Mouse (Mus musculus): ENCODE measurements around the gene Dab1. TPM values are rescaled to one million over a fixed set of nuclear protein-coding genes. Genes with fewer than 3 reads are reported as not detected.

Dab1 gene
- polyA plus RNA-seq, 1 experiment from 2014 or later = 11.2 TPM

GRCm38 (mm10) chr4:104515681-104516080 is 896.5 kb downstream of the Dab1 start:
- no peak overlapping the region for H3K4me3 ChIP-seq (replicated peaks)
- no peaks in the 10 kb centered on the region for H3K36me3 ChIP-seq
- no peaks in the 10 kb centered on the region for H3K4me1 ChIP-seq
- no peak overlapping the region for H3K27ac ChIP-seq
- H3K9ac ChIP-seq = no peak overlapping the region
- no peak for ATAC-seq (ENCODE audit: insufficient read depth, low FRiP score, low read depth)
- H3K9me3 ChIP-seq = no peaks in the 10 kb centered on the region
- no peak overlapping the region for H3K4me2 ChIP-seq
- H3K27me3 ChIP-seq (replicated peaks) = no peaks in the 10 kb centered on the region; the same call in 1 of the 2 replicates
- 66% methylated on average over 4 of the region's 5 CpGs for WGBS

GRCm38 (mm10) chr4:104522324-104522723 is 903.2 kb downstream of the Dab1 start:
- no peak overlapping the region for H3K4me2 ChIP-seq
- ATAC-seq (ENCODE audit: insufficient read depth, low FRiP score, low read depth) = no peak
- no peaks in the 10 kb centered on the region for H3K9me3 ChIP-seq
- WGBS = 41% methylated on average over 8 of the region's 8 CpGs
- H3K27me3 ChIP-seq (replicated peaks) = no peaks in the 10 kb centered on the region
- H3K4me1 ChIP-seq = 0 out of 2 replicates have a peak, but pooled peaks cover 4% of the 10 kb centered on the region
- no peak overlapping the region for H3K4me3 ChIP-seq (replicated peaks)
- H3K9ac ChIP-seq = no peak overlapping the region
- no peaks in the 10 kb centered on the region for H3K36me3 ChIP-seq
- no peak overlapping the region for H3K27ac ChIP-seq

- 91% methylated on average over 7 of the region's 7 CpGs for whole genome bisulfite sequencing
- no peaks in the 10 kb centered on the region for H3K9me3 ChIP-seq
- no peak overlapping the region for H3K9ac ChIP-seq
- no peaks in the 10 kb centered on the region for H3K27me3 ChIP-seq (replicated peaks)
- no peak overlapping the region for H3K4me3 ChIP-seq (replicated peaks)
- ATAC-seq (ENCODE audit: insufficient read depth, low FRiP score, low read depth) = no peak
- H3K27ac ChIP-seq = no peak overlapping the region
- no peaks in the 10 kb centered on the region for H3K36me3 ChIP-seq
- no peak overlapping the region for H3K4me2 ChIP-seq
- 0 out of 2 replicates have a peak, but pooled peaks cover 4% of the 10 kb centered on the region for H3K4me1 ChIP-seq
Measured at GRCm38 (mm10) chr4:104523776-104524175, 904.6 kb downstream of the Dab1 start.

DNA sequence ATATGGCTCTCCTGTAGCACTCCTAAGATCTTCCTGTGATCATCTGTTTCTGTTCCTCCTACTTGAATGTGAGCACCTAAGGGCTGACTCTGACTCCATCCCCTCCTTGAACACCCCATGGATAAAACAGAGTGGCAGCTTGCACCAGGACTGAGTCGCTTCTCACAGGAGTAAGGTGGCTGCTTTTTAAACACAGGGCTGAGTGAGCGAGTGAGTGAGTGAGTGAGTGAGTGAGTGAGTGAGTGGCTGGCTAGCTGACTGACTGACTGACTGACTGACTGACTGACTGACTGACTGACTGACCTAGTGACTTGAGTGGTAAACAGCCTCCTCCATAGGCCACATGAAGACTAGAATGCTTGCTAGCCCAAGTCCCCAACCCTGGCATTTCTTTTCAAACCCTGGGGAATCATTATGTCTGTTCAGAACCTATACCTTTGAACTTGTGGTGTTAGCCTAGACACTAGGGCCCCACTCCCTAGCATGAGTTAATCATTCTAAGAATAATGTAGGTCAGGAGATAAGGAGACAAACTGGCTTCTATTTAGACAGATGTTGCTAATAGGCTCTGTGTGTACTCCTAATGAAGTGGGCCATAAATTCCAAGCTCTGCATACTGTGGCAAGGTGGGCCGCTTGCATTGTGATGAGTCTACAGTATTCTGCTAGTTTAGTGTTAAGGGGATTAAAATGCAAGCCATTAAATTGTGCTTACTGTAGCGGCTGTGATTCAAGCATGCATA is 910.9 kb downstream of the Dab1 start:
- Histone ChIP-seq H3K27me3 (replicated peaks) (no peaks in the 10 kb centered on the region), H3K27ac (no peak overlapping the region), H3K9me3 (no peaks in the 10 kb centered on the region), H3K36me3 (no peaks in the 10 kb centered on the region), H3K4me2 (no peak overlapping the region), H3K4me1 (no peaks in the 10 kb centered on the region), H3K4me3 (replicated peaks) (no peak overlapping the region), H3K9ac (no peak overlapping the region)
- peak; percentile 72; the same call in 1 of the 2 replicates for ATAC-seq (ENCODE audit: insufficient read depth, low FRiP score, low read depth)
- 68% methylated on average over 4 of the region's 4 CpGs for whole genome bisulfite sequencing

GRCm38 (mm10) chr4:104532846-104533245 is 913.7 kb downstream of the Dab1 start:
- WGBS = 84% methylated on average over 4 of the region's 4 CpGs
- H3K4me2 ChIP-seq = no peak overlapping the region
- no peaks in the 10 kb centered on the region for H3K4me1 ChIP-seq
- no peaks in the 10 kb centered on the region for H3K9me3 ChIP-seq
- no peak overlapping the region for H3K27ac ChIP-seq
- H3K9ac ChIP-seq = no peak overlapping the region
- no peaks in the 10 kb centered on the region for H3K27me3 ChIP-seq (replicated peaks)
- no peaks in the 10 kb centered on the region for H3K36me3 ChIP-seq
- ATAC-seq (ENCODE audit: insufficient read depth, low FRiP score, low read depth) = no peak
- H3K4me3 ChIP-seq (replicated peaks) = no peak overlapping the region

- Histone ChIP-seq H3K4me2 (no peak overlapping the region), H3K27ac (no peak overlapping the region), H3K4me1 (no peaks in the 10 kb centered on the region), H3K4me3 (replicated peaks) (no peak overlapping the region), H3K36me3 (no peaks in the 10 kb centered on the region), H3K27me3 (replicated peaks) (no peaks in the 10 kb centered on the region), H3K9me3 (no peaks in the 10 kb centered on the region), H3K9ac (no peak overlapping the region)
- ATAC-seq (ENCODE audit: insufficient read depth, low FRiP score, low read depth) = no peak
- WGBS = 79% methylated on average over 3 of the region's 3 CpGs
Measured at GRCm38 (mm10) chr4:104538420-104538819, 919.3 kb downstream of the Dab1 start.

DNA sequence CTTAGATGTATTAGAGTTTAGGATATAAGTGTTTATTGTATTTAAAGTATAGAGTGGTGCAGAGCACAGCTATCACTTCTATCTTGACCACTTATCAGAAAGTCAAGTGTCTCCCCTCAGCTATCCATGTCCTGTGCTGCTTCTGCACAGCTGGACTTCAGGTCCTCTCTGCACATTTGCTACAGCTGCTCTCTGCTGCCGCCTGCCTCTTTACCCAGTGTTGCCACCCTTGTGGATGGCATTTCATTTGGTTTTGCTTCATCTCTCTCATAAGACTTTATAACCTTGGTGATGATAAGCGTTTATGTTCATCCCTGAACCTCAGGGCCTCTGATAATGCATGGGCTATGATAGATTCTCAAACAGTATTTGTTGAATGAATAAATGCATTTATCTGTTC is 919.9 kb downstream of the Dab1 start:
- no peak for ATAC-seq (ENCODE audit: insufficient read depth, low FRiP score, low read depth)
- no peaks in the 10 kb centered on the region for H3K36me3 ChIP-seq
- no peak overlapping the region for H3K4me3 ChIP-seq (replicated peaks)
- no peaks in the 10 kb centered on the region for H3K9me3 ChIP-seq
- H3K4me1 ChIP-seq = no peaks in the 10 kb centered on the region
- no peak overlapping the region for H3K27ac ChIP-seq
- H3K4me2 ChIP-seq = no peak overlapping the region
- 77% methylated on average over 2 of the region's 2 CpGs for WGBS
- no peak overlapping the region for H3K9ac ChIP-seq
- no peaks in the 10 kb centered on the region for H3K27me3 ChIP-seq (replicated peaks)

GRCm38 (mm10) chr4:104547091-104547490 is 927.9 kb downstream of the Dab1 start:
- WGBS = 76% methylated on average over 5 of the region's 5 CpGs
- Histone ChIP-seq H3K27me3 (replicated peaks) (no peaks in the 10 kb centered on the region), H3K4me1 (no peaks in the 10 kb centered on the region), H3K27ac (no peak overlapping the region), H3K9me3 (no peaks in the 10 kb centered on the region), H3K9ac (no peak overlapping the region), H3K4me2 (no peak overlapping the region), H3K4me3 (replicated peaks) (no peak overlapping the region), H3K36me3 (no peaks in the 10 kb centered on the region)
- no peak for ATAC-seq (ENCODE audit: insufficient read depth, low FRiP score, low read depth)

GRCm38 (mm10) chr4:104548287-104548686 is 929.1 kb downstream of the Dab1 start:
- Histone ChIP-seq H3K9ac (no peak overlapping the region), H3K27me3 (replicated peaks) (no peaks in the 10 kb centered on the region), H3K36me3 (no peaks in the 10 kb centered on the region), H3K4me1 (no peaks in the 10 kb centered on the region), H3K27ac (no peak overlapping the region), H3K9me3 (no peaks in the 10 kb centered on the region), H3K4me3 (replicated peaks) (no peak overlapping the region), H3K4me2 (no peak overlapping the region)
- no peak for ATAC-seq (ENCODE audit: insufficient read depth, low FRiP score, low read depth)
- 100% methylated on average over 1 of the region's 1 CpGs for WGBS

DNA sequence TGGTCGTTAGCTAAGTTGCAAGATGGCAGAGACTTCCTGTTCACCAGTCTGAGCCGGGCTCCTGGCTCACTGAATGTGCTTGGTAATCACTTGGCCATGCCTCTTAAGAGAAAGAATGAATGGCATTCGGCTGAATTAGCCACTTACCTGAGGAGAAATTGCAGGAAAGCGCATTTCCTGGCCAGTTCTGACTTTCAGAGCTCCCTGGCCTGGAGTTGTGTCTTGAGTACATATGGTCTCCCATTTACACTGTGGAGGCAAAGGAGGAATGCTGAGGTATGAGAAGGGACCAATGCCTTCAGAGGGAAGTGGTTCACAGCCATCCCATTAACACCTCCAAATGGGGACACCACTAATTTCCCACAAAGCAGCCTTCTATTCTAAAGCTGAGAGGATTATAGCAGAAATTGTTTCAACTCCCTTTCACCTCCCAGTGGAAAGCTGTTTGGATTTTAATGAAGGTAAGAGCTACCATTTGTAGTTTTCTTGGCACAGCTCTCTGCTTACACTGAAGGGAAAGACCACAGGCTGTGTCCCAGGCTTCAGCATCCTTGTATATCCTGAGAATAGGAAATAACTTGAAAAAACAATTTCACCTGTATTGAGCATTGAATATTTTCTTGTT is 931.5 kb downstream of the Dab1 start:
- Histone ChIP-seq H3K4me3 (replicated peaks) (no peak overlapping the region), H3K9ac (no peak overlapping the region), H3K4me1 (no peaks in the 10 kb centered on the region), H3K27ac (no peak overlapping the region), H3K4me2 (no peak overlapping the region), H3K27me3 (replicated peaks) (no peaks in the 10 kb centered on the region), H3K36me3 (no peaks in the 10 kb centered on the region), H3K9me3 (no peaks in the 10 kb centered on the region)
- no peak for ATAC-seq (ENCODE audit: insufficient read depth, low FRiP score, low read depth)
- WGBS = 62% methylated on average over 4 of the region's 4 CpGs

GRCm38 (mm10) chr4:104551390-104552070 is 932.4 kb downstream of the Dab1 start:
- no peak overlapping the region for H3K4me3 ChIP-seq (replicated peaks)
- 90% methylated on average over 17 of the region's 17 CpGs for WGBS
- no peak overlapping the region for H3K9ac ChIP-seq
- H3K27ac ChIP-seq = no peak overlapping the region
- H3K4me2 ChIP-seq = no peak overlapping the region
- no peaks in the 10 kb centered on the region for H3K9me3 ChIP-seq
- H3K36me3 ChIP-seq = no peaks in the 10 kb centered on the region
- H3K4me1 ChIP-seq = no peaks in the 10 kb centered on the region
- no peak for ATAC-seq (ENCODE audit: insufficient read depth, low FRiP score, low read depth)
- H3K27me3 ChIP-seq (replicated peaks) = no peaks in the 10 kb centered on the region

DNA sequence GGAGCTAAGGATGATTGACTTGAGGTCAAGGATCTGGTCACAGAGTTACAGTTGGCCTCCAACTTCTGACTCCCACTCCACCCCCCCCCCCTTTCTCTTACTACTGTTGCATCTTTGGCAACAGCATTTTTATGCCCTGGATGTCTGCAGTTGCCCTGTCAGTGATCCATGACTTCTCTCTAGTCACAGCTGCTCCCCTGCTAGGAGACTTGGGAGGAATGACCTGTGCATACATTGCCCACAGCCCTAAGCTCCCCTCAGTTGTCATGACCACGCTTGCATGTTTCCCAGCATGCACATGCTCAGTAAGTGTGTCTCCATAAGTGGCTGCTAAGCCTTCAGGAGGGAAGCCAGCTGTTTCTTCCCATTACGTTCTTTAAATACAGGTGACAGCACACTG is 936.2 kb downstream of the Dab1 start:
- Histone ChIP-seq H3K4me1 (no peaks in the 10 kb centered on the region), H3K36me3 (no peaks in the 10 kb centered on the region), H3K4me3 (replicated peaks) (no peak overlapping the region), H3K27me3 (replicated peaks) (no peaks in the 10 kb centered on the region), H3K9ac (no peak overlapping the region), H3K9me3 (no peaks in the 10 kb centered on the region), H3K27ac (no peak overlapping the region), H3K4me2 (no peak overlapping the region)
- no peak; the same call in 1 of the 2 replicates for ATAC-seq (ENCODE audit: insufficient read depth, low FRiP score, low read depth)
- 20% methylated on average over 2 of the region's 2 CpGs for WGBS
